Mouse (Mus musculus): ENCODE results near the gene Il15ra.

DNA sequence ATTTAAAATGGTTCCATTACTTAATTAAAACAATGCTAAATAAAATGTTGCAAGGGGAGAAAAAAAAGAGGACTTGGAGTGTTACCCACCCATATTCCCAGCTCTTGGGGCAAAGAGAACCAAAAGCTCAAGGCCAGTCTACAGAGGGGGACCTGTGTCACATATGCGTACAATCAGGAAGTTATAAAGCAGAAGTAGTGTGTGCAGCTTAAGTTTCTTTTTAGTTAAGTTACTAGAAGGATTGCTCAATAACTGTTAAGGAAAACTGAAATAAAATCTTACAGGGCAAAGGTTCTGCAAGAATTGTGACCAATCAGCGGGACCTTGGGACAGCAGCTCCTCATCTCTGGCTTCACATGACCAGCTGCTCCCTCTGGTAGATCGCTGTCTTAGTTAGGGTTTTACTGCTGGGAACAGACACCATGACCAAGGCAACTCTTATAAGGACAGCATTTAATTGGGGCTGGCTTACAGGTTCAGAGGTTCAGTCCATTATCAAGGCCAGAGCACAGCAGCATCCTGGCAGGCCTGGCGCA, 34.5 kb downstream of the Il15ra start:
- TF ChIP-seq CTCF (IDR thresholded peaks at IDR 0.05; ENCODE audit: low read depth, low read length), result no peak
- no peak for TF ChIP-seq TAL1 (conservative IDR thresholded peaks at IDR 0.05; ENCODE audit: low read depth, low read length)
- no peak for TF ChIP-seq GATA1 (IDR thresholded peaks at IDR 0.05; ENCODE audit: borderline replicate concordance, low read length)

All from G1E (cell line).